Mouse (Mus musculus): ENCODE measurements around the gene Mtnr1a. TPM values are rescaled to one million over a fixed set of nuclear protein-coding genes. Genes with fewer than 3 reads are reported as not detected.

The Mtnr1a gene
- not detected in 2 replicates for total RNA-seq (2023)

GRCm38 (mm10) chr8:45068759-45069386 lies at the start of gene Mtnr1a:
Gene Mtnr1a, plus strand, starts transcription at chr8:45069137.

Other genes starting within 250 kb of the Mtnr1a start
- gene Fat1, start 133.7 kb upstream of the Mtnr1a start, total RNA-seq (2023) = 0.18 and 0.35 TPM in 2 replicates
- gene F11, start 192.9 kb downstream of the Mtnr1a start, total RNA-seq (2023) = not detected in 2 replicates
- not detected in 2 replicates for gene Klkb1, start 225.7 kb downstream of the Mtnr1a start, total RNA-seq (2023)
- gene Gm45753, start 239.3 kb downstream of the Mtnr1a start, total RNA-seq (2023) = not detected in 2 replicates

All from neutrophil, adult 65 days (primary cell).